ENCODE assay signal across 22 mouse cellular contexts in genomic region chr6:41684911-41685310, GRCm38 (mm10). TPM values are rescaled to one million over a fixed set of nuclear protein-coding genes. Genes with fewer than 3 reads are reported as not detected.
"Had no signal": no experiment of that assay in that cellular context is flagged by ENCODE, and none has a peak within 500 bp of the region (broad histone marks: within the 10 kb centered on the region; RNA-seq: fewer than 3 reads in every experiment).

No protein-coding gene starts in this region.

- H3K27me3 ChIP-seq: intestine, embryonic 15.5 days; kidney, embryonic 15.5 days; midbrain, embryonic 12.5 days; neural tube, embryonic 15.5 days had no signal

- ATAC-seq: intestine, embryonic 15.5 days had no signal

- DNase-seq: kidney, postnatal 14 days; lung, embryonic 14.5 days; lung, postnatal 10 days; lung, postnatal 4 days; right cerebral cortex, postnatal 4 days; spleen, adult 18-20 months; thymus, postnatal 4 days had no signal

- H3K4me3 ChIP-seq: intestine, embryonic 15.5 days; kidney, embryonic 15.5 days; left cerebral cortex, adult 2 months; limb, embryonic 10.5 days; megakaryocyte, embryonic 14.5 days; midbrain, embryonic 12.5 days; neural tube, embryonic 15.5 days had no signal

- H3K4me2 ChIP-seq: intestine, embryonic 15.5 days; kidney, embryonic 15.5 days; lung, embryonic 14.5 days; midbrain, embryonic 12.5 days; neural tube, embryonic 15.5 days had no signal

- H3K9ac ChIP-seq: intestine, embryonic 15.5 days; kidney, embryonic 15.5 days; lung, embryonic 14.5 days; midbrain, embryonic 12.5 days; neural tube, embryonic 15.5 days had no signal

- H3K4me1 ChIP-seq: intestine, embryonic 15.5 days; kidney, embryonic 15.5 days; limb, embryonic 10.5 days; megakaryocyte, embryonic 14.5 days; midbrain, embryonic 12.5 days; neural tube, embryonic 15.5 days had no signal

- H3K36me3 ChIP-seq: intestine, embryonic 15.5 days; kidney, embryonic 15.5 days; limb, embryonic 10.5 days; midbrain, embryonic 12.5 days; neural tube, embryonic 15.5 days had no signal

- H3K9me3 ChIP-seq: intestine, embryonic 15.5 days; kidney, embryonic 15.5 days; limb, embryonic 10.5 days; megakaryocyte, embryonic 14.5 days; midbrain, embryonic 12.5 days; neural tube, embryonic 15.5 days had no signal

- H3K27ac ChIP-seq: intestine, embryonic 15.5 days; kidney, embryonic 15.5 days; left cerebral cortex, adult 2 months; limb, embryonic 10.5 days; midbrain, embryonic 12.5 days; neural tube, embryonic 15.5 days had no signal

RNA-seq across cellular contexts. Expression of gene Llcfc1, which starts 0.7 kb away (rescaled TPM):
- total RNA-seq: layer of hippocampus, postnatal 25 days; left cerebral cortex, adult 2 months; left cerebral cortex, postnatal 14 days; midbrain, postnatal 0 days had no signal
- polyA plus RNA-seq: large intestine, adult 2 months; limb, embryonic 10.5 days; limb, embryonic 14.5 days; lung, embryonic 14.5 days; midbrain, embryonic 12.5 days; midbrain, postnatal 0 days; neural tube, embryonic 11.5 days; neural tube, embryonic 15.5 days; thymus, postnatal 0 days had no signal

RNA-seq across cellular contexts. Expression of gene Trpv5, which starts 4.3 kb away (rescaled TPM):
- total RNA-seq: layer of hippocampus, postnatal 25 days; left cerebral cortex, adult 2 months; left cerebral cortex, postnatal 14 days; midbrain, postnatal 0 days had no signal
- polyA plus RNA-seq: large intestine, adult 2 months; limb, embryonic 10.5 days; limb, embryonic 14.5 days; lung, embryonic 14.5 days; midbrain, embryonic 12.5 days; midbrain, postnatal 0 days; neural tube, embryonic 11.5 days; neural tube, embryonic 15.5 days; stomach, embryonic 14.5 days had no signal

RNA-seq across cellular contexts. Expression of gene Kel, which starts 19.2 kb away (rescaled TPM):
- total RNA-seq: layer of hippocampus, postnatal 25 days; left cerebral cortex, adult 2 months; left cerebral cortex, postnatal 14 days; midbrain, postnatal 0 days had no signal
- polyA plus RNA-seq: large intestine, adult 2 months had no signal

RNA-seq across cellular contexts. Expression of gene Trpv6, which starts 48.7 kb away (rescaled TPM):
- total RNA-seq: midbrain, postnatal 0 days had no signal
